Mouse (Mus musculus): ENCODE data around the gene Ap2b1.
"Not testable (repeated sequence)": the region's sequence is repeated elsewhere in the genome, so short reads cannot be mapped to it uniquely, and the experiment has no call there.

Ap2b1 gene

GRCm38 (mm10) chr11:83302124-83302523 lies 3.3 kb downstream of the Ap2b1 start:
- peak; percentile 19 to 36 for DNase-seq

- peak; percentile 94 to 95 for DNase-seq
Measured at GRCm38 (mm10) chr11:83302526-83303251, 3.9 kb downstream of the Ap2b1 start, which contains the start of gene Pex12. Gene Pex12, minus strand, starts transcription at chr11:83302586.

GRCm38 (mm10) chr11:83303751-83304150 lies 4.9 kb downstream of the Ap2b1 start:
- peak; percentile 47 to 60 for DNase-seq

GRCm38 (mm10) chr11:83304485-83304884 lies 5.7 kb downstream of the Ap2b1 start:
- DNase-seq: no peak

- DNase-seq: no peak
Measured at GRCm38 (mm10) chr11:83306700-83307253, 8.0 kb downstream of the Ap2b1 start.

- DNase-seq: no peak
Measured at GRCm38 (mm10) chr11:83312471-83312870, 13.6 kb downstream of the Ap2b1 start.

GRCm38 (mm10) chr11:83319048-83319447 lies 20.2 kb downstream of the Ap2b1 start:
- peak in 1 of 2 experiments; percentile 15 for DNase-seq

GRCm38 (mm10) chr11:83326692-83327091 lies 27.9 kb downstream of the Ap2b1 start:
- not testable (repeated sequence) for DNase-seq

- DNase-seq: peak; percentile 10 to 39
Measured at GRCm38 (mm10) chr11:83327427-83327826, 28.6 kb downstream of the Ap2b1 start.

- DNase-seq: no peak
Measured at GRCm38 (mm10) chr11:83335826-83336225, 37.0 kb downstream of the Ap2b1 start.

- no peak for DNase-seq
Measured at GRCm38 (mm10) chr11:83339705-83340104, 40.9 kb downstream of the Ap2b1 start.

- no peak for DNase-seq
Measured at GRCm38 (mm10) chr11:83341716-83342245, 43.0 kb downstream of the Ap2b1 start.

GRCm38 (mm10) chr11:83355428-83355827 lies 56.6 kb downstream of the Ap2b1 start:
- no peak for DNase-seq

- DNase-seq: peak in 1 of 2 experiments; percentile 17
Measured at GRCm38 (mm10) chr11:83357421-83357820, 58.6 kb downstream of the Ap2b1 start.

GRCm38 (mm10) chr11:83364656-83365055 lies 65.8 kb downstream of the Ap2b1 start:
- DNase-seq: no peak

- no peak for DNase-seq
Measured at GRCm38 (mm10) chr11:83371267-83371666, 72.4 kb downstream of the Ap2b1 start.

- no peak for DNase-seq
Measured at GRCm38 (mm10) chr11:83379745-83380341, 81.0 kb downstream of the Ap2b1 start.

- no peak for DNase-seq
Measured at GRCm38 (mm10) chr11:83382876-83383531, 84.2 kb downstream of the Ap2b1 start.

- no peak for DNase-seq
Measured at GRCm38 (mm10) chr11:83383532-83383887, 84.7 kb downstream of the Ap2b1 start.

GRCm38 (mm10) chr11:83393062-83393461 lies 94.2 kb downstream of the Ap2b1 start:
- DNase-seq: no peak

- no peak for DNase-seq
Measured at GRCm38 (mm10) chr11:83394802-83395439, 96.1 kb downstream of the Ap2b1 start.

GRCm38 (mm10) chr11:83397626-83398025 lies 98.8 kb downstream of the Ap2b1 start:
- DNase-seq: peak; percentile 27 to 52

GRCm38 (mm10) chr11:83398724-83399123 lies 99.9 kb downstream of the Ap2b1 start:
- no peak for DNase-seq

Data from lung, adult 18-20 months (tissue).